In genomic region chr9:88706700-88707099, GRCm38 (mm10) we compare ENCODE assay signal across 27 mouse cellular contexts. TPM values are rescaled to one million over a fixed set of nuclear protein-coding genes. Genes with fewer than 3 reads are reported as not detected.
"Had no signal": no experiment of that assay in that cellular context is flagged by ENCODE, and none has a peak within 500 bp of the region (broad histone marks: within the 10 kb centered on the region; RNA-seq: fewer than 3 reads in every experiment).

No protein-coding gene starts in this region.

- H3K27ac ChIP-seq: gastrocnemius, adult 2 months; heart, adult 2 months; hindbrain, embryonic 10.5 days; hindbrain, embryonic 12.5 days; hindbrain, embryonic 14.5 days; intestine, embryonic 15.5 days; kidney, embryonic 15.5 days; limb, embryonic 13.5 days; limb, embryonic 15.5 days; liver, embryonic 12.5 days; liver, embryonic 14.5 days had no signal

- ATAC-seq: hindbrain, embryonic 16.5 days; inflammation-experienced regulatory T-cells, adult 6 months; intestine, embryonic 15.5 days; liver, embryonic 12.5 days had no signal

- H3K4me1 ChIP-seq: heart, embryonic 12.5 days; hindbrain, embryonic 10.5 days; hindbrain, embryonic 12.5 days; intestine, embryonic 15.5 days; kidney, embryonic 15.5 days; limb, embryonic 13.5 days; limb, embryonic 15.5 days; liver, embryonic 12.5 days had no signal

- H3K9me3 ChIP-seq: heart, embryonic 12.5 days; hindbrain, embryonic 10.5 days; hindbrain, embryonic 12.5 days; intestine, embryonic 15.5 days; kidney, embryonic 15.5 days; limb, embryonic 13.5 days; limb, embryonic 15.5 days; liver, embryonic 12.5 days had no signal

- DNase-seq: gastrocnemius, adult 2 months; gastrocnemius, postnatal 10 days; gastrocnemius, postnatal 25 days; heart, adult 2 months; heart, postnatal 10 days; heart, postnatal 4 days; kidney, adult 18-20 months; kidney, adult 8-10 months; kidney, postnatal 25 days; layer of hippocampus, adult 9-11 months; layer of hippocampus, postnatal 36 days; left cerebral cortex, postnatal 4 days; lung, adult 18-20 months had no signal

- H3K36me3 ChIP-seq: heart, embryonic 12.5 days; hindbrain, embryonic 10.5 days; hindbrain, embryonic 12.5 days; intestine, embryonic 15.5 days; kidney, embryonic 15.5 days; limb, embryonic 13.5 days; limb, embryonic 15.5 days; liver, embryonic 12.5 days had no signal

- H3K4me3 ChIP-seq: gastrocnemius, adult 2 months; heart, adult 2 months; heart, embryonic 12.5 days; hindbrain, embryonic 10.5 days; hindbrain, embryonic 12.5 days; intestine, embryonic 15.5 days; kidney, embryonic 15.5 days; limb, embryonic 13.5 days; limb, embryonic 15.5 days; liver, embryonic 12.5 days had no signal

- H3K27me3 ChIP-seq: heart, embryonic 12.5 days; hindbrain, embryonic 12.5 days; intestine, embryonic 15.5 days; kidney, embryonic 15.5 days; limb, embryonic 13.5 days; limb, embryonic 15.5 days; liver, embryonic 12.5 days had no signal

- H3K9ac ChIP-seq: heart, embryonic 12.5 days; hindbrain, embryonic 12.5 days; hindbrain, embryonic 14.5 days; intestine, embryonic 15.5 days; kidney, embryonic 15.5 days; limb, embryonic 13.5 days; limb, embryonic 15.5 days; liver, embryonic 12.5 days; liver, embryonic 14.5 days had no signal

- H3K4me2 ChIP-seq: heart, embryonic 12.5 days; hindbrain, embryonic 12.5 days; hindbrain, embryonic 14.5 days; intestine, embryonic 15.5 days; kidney, embryonic 15.5 days; limb, embryonic 13.5 days; limb, embryonic 15.5 days; liver, embryonic 12.5 days had no signal

RNA-seq across cellular contexts. Expression of gene Bcl2a1d, which starts 25.0 kb away (rescaled TPM):
- polyA plus RNA-seq: heart, embryonic 12.5 days; hindbrain, embryonic 12.5 days; limb, embryonic 11.5 days; limb, embryonic 15.5 days; liver, embryonic 12.5 days; liver, embryonic 16.5 days had no signal
